In the genomic region with DNA sequence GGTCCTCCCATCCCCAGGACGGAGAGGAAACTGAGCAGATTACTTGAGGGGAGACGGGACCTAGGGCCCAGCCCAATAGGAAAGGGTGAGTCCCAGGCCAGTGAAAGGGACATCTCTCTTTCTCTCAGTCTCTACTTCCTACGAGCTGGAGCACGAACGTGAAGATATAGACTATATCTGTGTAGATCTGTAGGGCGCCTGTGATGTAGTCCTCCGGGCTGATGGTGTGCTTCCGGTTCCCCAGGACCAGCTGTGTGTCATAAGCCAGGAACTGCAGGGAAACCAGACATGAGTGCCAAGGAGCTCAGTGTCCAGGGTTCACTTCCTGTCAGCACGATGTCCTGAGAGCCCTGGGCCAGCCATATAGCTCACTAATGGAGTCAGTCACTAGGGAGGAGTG, we compare ENCODE assay signal across 21 mouse cellular contexts. TPM values are rescaled to one million over a fixed set of nuclear protein-coding genes. Genes with fewer than 3 reads are reported as not detected.
DNase-seq lines count a peak whose midpoint lies in the region; ATAC-seq and TF ChIP-seq lines count a peak whose summit lies in the region.
"Had no signal": no experiment of that assay in that cellular context is flagged by ENCODE, and none has a peak within 500 bp of the region (broad histone marks: within the 10 kb centered on the region; RNA-seq: fewer than 3 reads in every experiment).

No protein-coding gene starts in this region.

- peaks cover 67% of the 10 kb centered on the region for H3K36me3 ChIP-seq in heart, embryonic 14.5 days (ENCODE audit: control insufficient read depth, insufficient read depth, low read length)
- peaks cover 32% of the 10 kb centered on the region for H3K36me3 ChIP-seq in midbrain, embryonic 13.5 days
- H3K36me3 ChIP-seq in midbrain, postnatal 0 days (ENCODE audit: insufficient read depth, low read length) = peaks cover 27% of the 10 kb centered on the region

- TF ChIP-seq CTCF in midbrain, postnatal 0 days (IDR thresholded peaks at IDR 0.05) = no peak

- no peak overlapping the region for H3K4me2 ChIP-seq in heart, embryonic 14.5 days (ENCODE audit: low read length)
- no peak overlapping the region for H3K4me2 ChIP-seq in midbrain, embryonic 13.5 days (replicated peaks)
- no peak overlapping the region for H3K4me2 ChIP-seq in midbrain, postnatal 0 days (ENCODE audit: low read depth, low read length, poor library complexity, severe bottlenecking)
- H3K4me2 ChIP-seq: midbrain, embryonic 11.5 days had no signal

- H3K27me3 ChIP-seq in heart, embryonic 14.5 days (ENCODE audit: control insufficient read depth, insufficient read depth, low read length) = no peaks in the 10 kb centered on the region
- H3K27me3 ChIP-seq in midbrain, embryonic 13.5 days = no peaks in the 10 kb centered on the region
- H3K27me3 ChIP-seq in midbrain, postnatal 0 days (ENCODE audit: insufficient read depth, low read length) = no peaks in the 10 kb centered on the region
- H3K27me3 ChIP-seq: Patski had no signal

- no peaks in the 10 kb centered on the region for H3K9me3 ChIP-seq in heart, embryonic 14.5 days (ENCODE audit: control insufficient read depth, low read length)
- H3K9me3 ChIP-seq in midbrain, embryonic 13.5 days = no peaks in the 10 kb centered on the region
- no peaks in the 10 kb centered on the region for H3K9me3 ChIP-seq in midbrain, postnatal 0 days (ENCODE audit: low read length)

- WGBS in heart, embryonic 14.5 days = 67% methylated on average over 9 of the region's 9 CpGs
- WGBS in midbrain, embryonic 13.5 days = 94% methylated on average over 9 of the region's 9 CpGs
- 92% methylated on average over 9 of the region's 9 CpGs for WGBS in midbrain, postnatal 0 days

- no peak for ATAC-seq in heart, embryonic 14.5 days (ENCODE audit: insufficient number of reproducible peaks, insufficient read depth, low FRiP score, low read depth)
- ATAC-seq in midbrain, embryonic 13.5 days = no peak
- no peak for ATAC-seq in midbrain, postnatal 0 days (ENCODE audit: low FRiP score)
- ATAC-seq: forebrain, embryonic 14.5 days; inflammation-experienced regulatory T-cells, adult 6 months; Patski had no signal

- DNase-seq in cerebellum, adult 9-11 months = peak; percentile 23
- no peak for DNase-seq in cerebellum, adult 11-12 months
- no peak for DNase-seq in heart, adult 18-20 months
- DNase-seq in midbrain, postnatal 0 days (ENCODE audit: low spot score) = no peak
- DNase-seq in right cerebral cortex, postnatal 14 days = no peak
- DNase-seq: adrenal gland, postnatal 36 days; kidney, postnatal 10 days; lung, postnatal 36 days; right cerebral cortex, adult 18-20 months; spleen, adult 18-20 months; thymus, postnatal 36 days had no signal

- peaks cover 46 to 61% of the 10 kb centered on the region in 2 experiments for H3K4me1 ChIP-seq in heart, embryonic 14.5 days (ENCODE audit: control insufficient read depth in 2 of 2, insufficient read depth in 2 of 2, low read length in 2 of 2)
- H3K4me1 ChIP-seq in midbrain, embryonic 13.5 days (replicated peaks) = peaks cover 17% of the 10 kb centered on the region
- peaks cover 4% of the 10 kb centered on the region; the same call in 1 of the 2 replicates for H3K4me1 ChIP-seq in midbrain, postnatal 0 days (ENCODE audit: insufficient read depth, low read length)

- peak overlapping the region; percentile 22; the same call in 1 of the 2 replicates for H3K9ac ChIP-seq in heart, embryonic 14.5 days (ENCODE audit: low read length)
- H3K9ac ChIP-seq in midbrain, embryonic 13.5 days (replicated peaks) = 0 out of 2 replicates have a peak overlapping the region, but pooled peaks have one; percentile 14
- H3K9ac ChIP-seq in midbrain, postnatal 0 days (replicated peaks; ENCODE audit: low read length, poor library complexity, severe bottlenecking) = no peak overlapping the region
- H3K9ac ChIP-seq: liver, embryonic 14.5 days had no signal

- peak overlapping the region; percentile 81 to 87 for H3K27ac ChIP-seq in heart, embryonic 14.5 days (replicated peaks in 1 of 2; ENCODE audit: control insufficient read depth in 1 of 2, insufficient read depth in 1 of 2, low read depth in 2 of 2, low read length in 2 of 2)
- H3K27ac ChIP-seq in midbrain, embryonic 13.5 days = no peak overlapping the region
- H3K27ac ChIP-seq in midbrain, postnatal 0 days (ENCODE audit: low read depth, low read length) = no peak overlapping the region
- H3K27ac ChIP-seq: liver, embryonic 14.5 days had no signal

- no peak overlapping the region for H3K4me3 ChIP-seq in heart, embryonic 14.5 days (ENCODE audit: control insufficient read depth in 1 of 2, insufficient read depth in 1 of 2, low read depth in 1 of 2, low read length in 2 of 2)
- H3K4me3 ChIP-seq in midbrain, embryonic 13.5 days (replicated peaks) = no peak overlapping the region
- no peak overlapping the region for H3K4me3 ChIP-seq in midbrain, postnatal 0 days (ENCODE audit: low read depth, low read length)
- H3K4me3 ChIP-seq: myocyte had no signal

RNA-seq across cellular contexts. Expression of gene Pnkd, which starts 4.5 kb away (rescaled TPM):
- 320 and 338 TPM in 2 replicates for polyA plus RNA-seq in heart, embryonic 14.5 days (2014; fragmentation: Nextera tagmentation; extraction: Ambion mirVana)
- 100 to 1,000 TPM; 138 to 151 TPM for total RNA-seq in heart, adult 18-20 months (2021)
- 81.5 and 92.2 TPM in 2 replicates for polyA plus RNA-seq in midbrain, embryonic 13.5 days (2015; fragmentation: Nextera tagmentation; extraction: Ambion mirVana)
- total RNA-seq in midbrain, postnatal 0 days (2014; rRNA removed) = 101 and 116 TPM in 2 replicates
- polyA plus RNA-seq in midbrain, postnatal 0 days (2015; fragmentation: Nextera tagmentation; extraction: Ambion mirVana) = 135 and 140 TPM in 2 replicates

RNA-seq across cellular contexts. Expression of gene Aamp, which starts 4.7 kb away (rescaled TPM):
- 180 and 187 TPM in 2 replicates for polyA plus RNA-seq in heart, embryonic 14.5 days (2014; fragmentation: Nextera tagmentation; extraction: Ambion mirVana)
- total RNA-seq in heart, adult 18-20 months (2021) = 100 to 1,000 TPM in 1 of 2 experiments, 10 to 100 TPM in 1; 99.8 to 102 TPM
- 198 and 203 TPM in 2 replicates for polyA plus RNA-seq in midbrain, embryonic 13.5 days (2015; fragmentation: Nextera tagmentation; extraction: Ambion mirVana)
- 139 and 148 TPM in 2 replicates for total RNA-seq in midbrain, postnatal 0 days (2014; rRNA removed)
- 203 and 216 TPM in 2 replicates for polyA plus RNA-seq in midbrain, postnatal 0 days (2015; fragmentation: Nextera tagmentation; extraction: Ambion mirVana)

RNA-seq across cellular contexts. Expression of gene Gpbar1, which starts 10.9 kb away (rescaled TPM):
- 0.57 and 0.69 TPM in 2 replicates for polyA plus RNA-seq in heart, embryonic 14.5 days (2014; fragmentation: Nextera tagmentation; extraction: Ambion mirVana)
- total RNA-seq in heart, adult 18-20 months (2021) = not detected
- polyA plus RNA-seq in midbrain, embryonic 13.5 days (2015; fragmentation: Nextera tagmentation; extraction: Ambion mirVana) = 0.24 and 0.31 TPM in 2 replicates
- total RNA-seq in midbrain, postnatal 0 days (2014; rRNA removed) = 0.52 TPM in 1 of 2 replicates, not detected in the other
- 0.16 TPM in 1 of 2 replicates, not detected in the other for polyA plus RNA-seq in midbrain, postnatal 0 days (2015; fragmentation: Nextera tagmentation; extraction: Ambion mirVana)
- total RNA-seq: adrenal gland, postnatal 36 days; left cerebral cortex, postnatal 10 days had no signal
- polyA plus RNA-seq: hindbrain, embryonic 11.5 days; midbrain, embryonic 11.5 days had no signal

RNA-seq across cellular contexts. Expression of gene Tmbim1, which starts 16.2 kb away (rescaled TPM):
- 39.1 and 40.5 TPM in 2 replicates for polyA plus RNA-seq in heart, embryonic 14.5 days (2014; fragmentation: Nextera tagmentation; extraction: Ambion mirVana)
- 10 to 100 TPM; 40.2 to 46.3 TPM for total RNA-seq in heart, adult 18-20 months (2021)
- 6.3 and 7.1 TPM in 2 replicates for polyA plus RNA-seq in midbrain, embryonic 13.5 days (2015; fragmentation: Nextera tagmentation; extraction: Ambion mirVana)
- 9.8 and 20.7 TPM in 2 replicates for total RNA-seq in midbrain, postnatal 0 days (2014; rRNA removed)
- 9.8 and 10.5 TPM in 2 replicates for polyA plus RNA-seq in midbrain, postnatal 0 days (2015; fragmentation: Nextera tagmentation; extraction: Ambion mirVana)

RNA-seq across cellular contexts. Expression of gene Arpc2, which starts 53.4 kb away (rescaled TPM):
- polyA plus RNA-seq in heart, embryonic 14.5 days (2014; fragmentation: Nextera tagmentation; extraction: Ambion mirVana) = 351 and 359 TPM in 2 replicates
- 100 to 1,000 TPM; 141 to 153 TPM for total RNA-seq in heart, adult 18-20 months (2021)
- polyA plus RNA-seq in midbrain, embryonic 13.5 days (2015; fragmentation: Nextera tagmentation; extraction: Ambion mirVana) = 384 and 393 TPM in 2 replicates
- total RNA-seq in midbrain, postnatal 0 days (2014; rRNA removed) = 149 and 183 TPM in 2 replicates
- polyA plus RNA-seq in midbrain, postnatal 0 days (2015; fragmentation: Nextera tagmentation; extraction: Ambion mirVana) = 442 and 464 TPM in 2 replicates

Comparison
In these comparisons a context has a peak if more than half of its experiments do, and no peak if none do; other contexts are left out.
1. H3K27ac ChIP-seq: peak in heart, embryonic 14.5 days (2 of 2); none in midbrain, embryonic 13.5 days (single experiment) and midbrain, postnatal 0 days (single experiment).